Mouse (Mus musculus) adrenal gland, adult (tissue): ENCODE data around the gene Uchl4.

Experiments used
- DNase-seq, 2 experiments: peaks; one replicate each; pipeline ENCODE4 v3.0.0; 2022 to 2023; ENCODE audit warnings: low spot score in 1 of 2; ENCODE audit not compliant: inconsistent age in 2 of 2

Gene Uchl4

GRCm38 (mm10) chr9:64272611-64273010 is 37.6 kb downstream of the Uchl4 start:
- DNase-seq, result peak; percentile 19 to 71

GRCm38 (mm10) chr9:64273757-64274156 is 38.8 kb downstream of the Uchl4 start:
- DNase-seq, result no peak

GRCm38 (mm10) chr9:64274291-64274690 is 39.3 kb downstream of the Uchl4 start:
- DNase-seq, result no peak

GRCm38 (mm10) chr9:64274919-64275318 is 39.9 kb downstream of the Uchl4 start:
- no peak for DNase-seq

GRCm38 (mm10) chr9:64277706-64278105 is 42.7 kb downstream of the Uchl4 start:
- DNase-seq, result peak; percentile 62 to 87

GRCm38 (mm10) chr9:64278665-64279310 is 43.8 kb downstream of the Uchl4 start:
- DNase-seq, result no peak

GRCm38 (mm10) chr9:64281105-64281780 is 46.2 kb downstream of the Uchl4 start, which contains the start of gene Tipin:
Gene Tipin (plus strand): TSS chr9:64281581.
- peak; percentile 95 to 99 for DNase-seq

GRCm38 (mm10) chr9:64281781-64282178 is 46.8 kb downstream of the Uchl4 start:
- no peak for DNase-seq

GRCm38 (mm10) chr9:64282404-64282987 is 47.5 kb downstream of the Uchl4 start:
- no peak for DNase-seq
